Mouse (Mus musculus): ENCODE measurements around the gene Hsf5. TPM values are rescaled to one million over a fixed set of nuclear protein-coding genes. Genes with fewer than 3 reads are reported as not detected.

Hsf5 gene
- polyA plus RNA-seq, 1 experiment from 2014 or later, result 0.41 TPM

DNA sequence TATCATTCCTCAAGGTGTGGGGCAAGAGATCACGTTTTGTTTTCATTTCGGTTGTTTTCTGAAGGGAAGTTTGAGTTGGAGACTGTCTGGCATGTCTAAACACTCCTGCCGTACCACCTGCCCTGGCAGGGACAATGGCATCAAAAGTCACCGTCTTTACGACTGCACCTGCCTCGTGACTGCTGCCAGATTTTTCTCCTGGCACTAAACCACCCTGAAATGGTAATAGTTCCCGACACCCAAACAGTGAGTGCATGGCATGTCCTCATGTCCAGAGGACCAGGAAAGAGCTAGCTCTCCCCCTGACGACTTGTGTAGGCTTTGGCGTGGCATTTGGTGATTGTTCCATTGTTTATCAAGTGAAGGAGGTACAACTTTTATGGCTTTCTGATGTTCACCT is 63.8 kb downstream of the Hsf5 start:
- no peaks in the 10 kb centered on the region for H3K9me3 ChIP-seq (ENCODE audit: control insufficient read depth, low read depth, low read length)
- WGBS, result 70% methylated on average over 9 of the region's 9 CpGs
- no peak for ATAC-seq (ENCODE audit: insufficient number of reproducible peaks, insufficient read depth, low FRiP score, low read depth)
- H3K36me3 ChIP-seq (ENCODE audit: control insufficient read depth, insufficient read depth, low read length), result no peaks in the 10 kb centered on the region
- H3K4me2 ChIP-seq (replicated peaks; ENCODE audit: low read depth, low read length), result no peak overlapping the region
- H3K27me3 ChIP-seq (ENCODE audit: control insufficient read depth, insufficient read depth, low read length), result no peaks in the 10 kb centered on the region
- no peaks in the 10 kb centered on the region for H3K4me1 ChIP-seq (ENCODE audit: control insufficient read depth, insufficient read depth, low read length)
- no peak overlapping the region for H3K27ac ChIP-seq (ENCODE audit: low read length)
- H3K4me3 ChIP-seq (ENCODE audit: low read depth, low read length), result no peak overlapping the region
- no peak overlapping the region for H3K9ac ChIP-seq (replicated peaks; ENCODE audit: low read depth, low read length)

DNA sequence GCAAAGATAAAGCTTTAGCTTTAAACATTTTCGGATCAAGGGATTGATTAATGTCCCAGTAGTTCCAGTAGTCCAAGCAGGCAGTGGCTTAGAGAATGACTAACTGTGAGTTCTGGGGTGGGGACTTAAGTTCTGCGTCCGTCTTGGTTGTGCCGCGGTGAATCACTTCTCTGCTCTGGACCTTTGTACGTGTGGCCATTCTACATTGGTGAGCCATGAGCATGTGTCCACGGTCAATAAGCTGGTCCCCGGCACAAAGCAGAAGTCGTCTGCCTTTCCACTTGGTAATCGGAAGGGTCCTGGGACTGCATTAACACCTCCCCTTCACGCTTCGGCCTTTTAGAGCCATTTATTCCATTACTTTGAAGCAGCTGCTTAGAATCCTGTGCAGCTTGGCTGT is 65.1 kb downstream of the Hsf5 start:
- no peaks in the 10 kb centered on the region for H3K27me3 ChIP-seq (ENCODE audit: control insufficient read depth, insufficient read depth, low read length)
- H3K4me2 ChIP-seq (replicated peaks; ENCODE audit: low read depth, low read length), result no peak overlapping the region
- WGBS, result 70% methylated on average over 12 of the region's 12 CpGs
- H3K27ac ChIP-seq (ENCODE audit: low read length), result peak overlapping the region; percentile 39; the same call in 1 of the 2 replicates
- H3K9ac ChIP-seq (replicated peaks; ENCODE audit: low read depth, low read length), result no peak overlapping the region
- no peak for ATAC-seq (ENCODE audit: insufficient number of reproducible peaks, insufficient read depth, low FRiP score, low read depth)
- no peaks in the 10 kb centered on the region for H3K9me3 ChIP-seq (ENCODE audit: control insufficient read depth, low read depth, low read length)
- no peaks in the 10 kb centered on the region for H3K36me3 ChIP-seq (ENCODE audit: control insufficient read depth, insufficient read depth, low read length)
- no peak overlapping the region for H3K4me3 ChIP-seq (ENCODE audit: low read depth, low read length)
- no peaks in the 10 kb centered on the region for H3K4me1 ChIP-seq (ENCODE audit: control insufficient read depth, insufficient read depth, low read length)

DNA sequence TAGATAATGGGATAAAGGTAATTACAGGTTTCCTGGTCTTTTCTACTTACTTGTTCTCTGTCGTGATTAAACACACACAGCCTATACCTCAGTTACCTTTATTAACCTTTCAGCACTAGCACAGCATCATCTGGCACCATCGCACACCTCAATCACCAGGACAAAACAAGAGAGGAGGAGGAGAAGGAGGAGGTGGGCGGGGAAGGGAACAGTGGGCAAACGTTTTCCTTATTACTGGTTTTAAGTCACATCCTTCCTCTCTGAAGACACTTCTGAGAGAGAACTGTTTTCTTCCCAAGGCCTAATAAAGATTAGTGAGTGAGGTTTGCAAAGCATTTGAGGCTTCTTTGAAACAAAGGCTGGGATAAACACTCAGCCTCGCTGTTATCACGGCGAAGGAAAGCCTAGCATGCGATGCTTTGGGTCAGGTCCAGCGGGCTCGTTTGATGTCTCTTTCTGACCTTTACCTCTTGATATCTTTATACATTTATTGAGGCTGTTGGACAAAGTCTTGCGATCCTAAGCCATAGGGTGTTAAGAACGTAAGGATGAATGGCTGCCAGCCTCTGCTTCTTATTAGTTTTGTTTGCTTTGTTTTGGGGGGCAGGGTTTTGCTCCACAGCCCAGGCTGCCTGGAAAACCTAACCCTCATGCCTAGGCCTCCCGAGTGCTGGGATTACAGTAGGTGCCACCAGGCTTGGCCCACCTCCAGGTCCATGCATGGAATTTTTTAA is 66.0 kb downstream of the Hsf5 start:
- Histone ChIP-seq H3K4me3 (ENCODE audit: low read depth, low read length) (no peak overlapping the region), H3K9me3 (ENCODE audit: control insufficient read depth, low read depth, low read length) (no peaks in the 10 kb centered on the region), H3K27ac (ENCODE audit: low read length) (peak overlapping the region; percentile 34; the same call in 1 of the 2 replicates), H3K9ac (replicated peaks; ENCODE audit: low read depth, low read length) (no peak overlapping the region), H3K4me2 (replicated peaks; ENCODE audit: low read depth, low read length) (no peak overlapping the region), H3K36me3 (ENCODE audit: control insufficient read depth, insufficient read depth, low read length) (no peaks in the 10 kb centered on the region), H3K27me3 (ENCODE audit: control insufficient read depth, insufficient read depth, low read length) (no peaks in the 10 kb centered on the region), H3K4me1 (ENCODE audit: control insufficient read depth, insufficient read depth, low read length) (peaks cover under 1% of the 10 kb centered on the region; the same call in 1 of the 2 replicates)
- 40% methylated on average over 13 of the region's 13 CpGs for WGBS
- 0 out of 2 replicates have a peak, but pooled peaks have one; percentile 49 for ATAC-seq (ENCODE audit: insufficient number of reproducible peaks, insufficient read depth, low FRiP score, low read depth)

DNA sequence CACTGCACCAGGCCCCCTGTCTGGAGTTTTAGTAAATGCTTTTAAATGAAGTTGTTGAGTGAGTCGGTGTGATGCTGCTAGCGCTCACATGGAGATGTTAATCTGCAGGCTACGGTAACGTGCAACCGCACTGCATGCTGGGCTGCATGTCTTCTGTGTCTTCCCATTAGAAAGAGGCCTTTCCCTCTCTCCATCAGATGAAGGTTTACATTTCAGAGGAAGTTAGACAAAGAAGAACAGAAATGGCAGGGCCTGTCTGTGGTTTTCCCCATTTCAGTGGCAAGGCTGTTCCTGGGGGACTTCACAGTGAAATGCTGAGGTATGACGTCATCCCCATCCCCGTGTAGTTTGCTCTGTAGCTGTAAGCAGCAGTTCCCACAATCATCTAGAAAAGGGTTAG is 69.4 kb downstream of the Hsf5 start:
- no peak overlapping the region for H3K9ac ChIP-seq (replicated peaks; ENCODE audit: low read depth, low read length)
- H3K9me3 ChIP-seq (ENCODE audit: control insufficient read depth, low read depth, low read length), result no peaks in the 10 kb centered on the region
- no peak overlapping the region for H3K4me3 ChIP-seq (ENCODE audit: low read depth, low read length)
- 52% methylated on average over 7 of the region's 7 CpGs for WGBS
- no peak overlapping the region for H3K27ac ChIP-seq (ENCODE audit: low read length)
- H3K36me3 ChIP-seq (ENCODE audit: control insufficient read depth, insufficient read depth, low read length), result no peaks in the 10 kb centered on the region
- no peak overlapping the region for H3K4me2 ChIP-seq (replicated peaks; ENCODE audit: low read depth, low read length)
- no peaks in the 10 kb centered on the region for H3K27me3 ChIP-seq (ENCODE audit: control insufficient read depth, insufficient read depth, low read length)
- no peak for ATAC-seq (ENCODE audit: insufficient number of reproducible peaks, insufficient read depth, low FRiP score, low read depth)
- peaks cover 20% of the 10 kb centered on the region for H3K4me1 ChIP-seq (ENCODE audit: control insufficient read depth, insufficient read depth, low read length)

DNA sequence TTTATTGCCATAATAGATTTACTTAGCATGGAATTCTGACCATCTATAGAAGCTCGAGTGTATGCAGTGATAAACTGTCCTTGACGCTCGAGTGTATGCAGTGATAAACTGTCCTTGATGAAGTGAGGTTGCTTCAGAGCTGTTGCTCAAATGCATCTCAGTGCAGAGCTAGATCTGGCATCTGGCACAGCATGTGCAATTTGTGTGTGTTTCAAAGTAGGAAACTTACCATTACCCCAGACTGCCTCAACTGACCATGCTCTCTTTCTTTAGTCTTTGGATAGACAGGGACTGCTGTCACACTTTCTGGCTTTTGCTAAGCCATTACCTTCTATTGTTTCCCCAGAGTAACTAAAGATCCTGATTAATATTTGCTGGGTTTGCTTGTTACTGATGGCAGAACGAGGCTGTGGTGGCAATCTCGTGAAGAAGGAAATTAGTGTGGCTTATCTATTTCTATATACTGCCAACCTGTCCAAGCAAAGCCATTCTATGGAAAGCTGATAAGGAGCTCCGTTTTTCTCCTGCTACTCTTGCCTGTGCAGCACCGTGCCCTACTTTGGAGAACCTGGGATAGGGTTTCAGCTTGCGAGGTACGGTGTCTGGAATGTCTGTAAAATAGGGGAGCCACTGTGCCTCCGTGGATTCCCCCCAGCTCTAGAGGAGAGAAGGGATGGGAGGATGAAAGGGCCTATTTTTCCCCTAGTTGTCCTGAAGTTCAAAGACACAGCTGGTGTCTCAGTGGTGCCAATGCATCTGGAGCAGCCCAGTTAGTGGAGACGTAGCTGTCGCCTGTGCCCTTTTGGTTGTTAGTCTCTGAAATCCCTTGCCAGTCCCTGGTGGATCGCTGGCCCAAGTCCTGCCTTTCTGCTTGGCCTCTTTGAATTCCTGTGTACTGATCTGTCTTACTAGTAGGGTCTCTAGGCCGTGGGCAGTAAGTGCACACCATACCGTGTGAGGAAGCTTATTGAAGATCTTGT is 70.6 kb downstream of the Hsf5 start:
- 56% methylated on average over 15 of the region's 15 CpGs for WGBS
- Histone ChIP-seq H3K9ac (replicated peaks; ENCODE audit: low read depth, low read length) (no peak overlapping the region), H3K27me3 (ENCODE audit: control insufficient read depth, insufficient read depth, low read length) (no peaks in the 10 kb centered on the region), H3K36me3 (ENCODE audit: control insufficient read depth, insufficient read depth, low read length) (no peaks in the 10 kb centered on the region), H3K9me3 (ENCODE audit: control insufficient read depth, low read depth, low read length) (no peaks in the 10 kb centered on the region), H3K4me3 (ENCODE audit: low read depth, low read length) (no peak overlapping the region), H3K4me2 (replicated peaks; ENCODE audit: low read depth, low read length) (no peak overlapping the region), H3K4me1 (ENCODE audit: control insufficient read depth, insufficient read depth, low read length) (peaks cover 20% of the 10 kb centered on the region), H3K27ac (ENCODE audit: low read length) (peak overlapping the region; percentile 44; the same call in 1 of the 2 replicates)
- no peak for ATAC-seq (ENCODE audit: insufficient number of reproducible peaks, insufficient read depth, low FRiP score, low read depth)

DNA sequence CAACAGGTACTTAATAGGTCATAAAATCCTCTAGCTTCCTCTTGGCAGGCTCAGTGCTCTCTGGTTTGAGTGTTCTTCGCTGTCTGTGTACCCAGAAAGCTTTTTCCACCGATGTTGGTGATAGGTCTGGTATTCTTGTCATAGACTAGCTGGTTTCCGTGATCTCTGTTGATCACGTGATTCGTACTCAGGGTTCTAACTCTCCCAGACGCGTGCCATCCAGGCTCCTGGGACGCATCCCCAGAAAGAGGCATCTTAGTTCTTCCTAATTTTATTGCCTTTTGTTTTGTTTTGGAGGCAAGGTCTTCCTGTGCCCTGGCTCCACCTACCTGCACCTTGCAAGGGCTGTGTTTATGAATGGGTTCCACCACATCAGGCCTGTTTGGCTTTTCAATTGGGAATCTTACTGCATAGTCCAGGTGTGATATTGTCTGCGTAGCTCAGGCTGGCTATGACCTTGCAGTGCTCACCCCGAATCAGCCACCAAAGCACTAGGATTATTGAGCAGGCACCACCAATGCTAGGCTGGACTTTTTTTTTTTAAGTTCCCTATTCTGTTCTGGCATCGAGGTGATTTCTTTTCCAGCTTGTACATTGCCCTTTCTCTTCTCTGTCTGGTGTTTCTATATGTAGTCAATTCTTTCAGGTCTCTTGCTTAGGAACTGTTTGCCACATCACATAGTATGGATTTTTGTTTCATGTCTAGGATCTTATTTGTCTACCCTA is 71.7 kb downstream of the Hsf5 start:
- ATAC-seq (ENCODE audit: insufficient number of reproducible peaks, insufficient read depth, low FRiP score, low read depth), result no peak
- Histone ChIP-seq H3K4me1 (ENCODE audit: control insufficient read depth, insufficient read depth, low read length) (peaks cover 20% of the 10 kb centered on the region), H3K27ac (ENCODE audit: low read length) (peak overlapping the region; percentile 75; the same call in 1 of the 2 replicates), H3K27me3 (ENCODE audit: control insufficient read depth, insufficient read depth, low read length) (no peaks in the 10 kb centered on the region), H3K4me2 (replicated peaks; ENCODE audit: low read depth, low read length) (peak overlapping the region; percentile 21), H3K9ac (replicated peaks; ENCODE audit: low read depth, low read length) (no peak overlapping the region), H3K4me3 (ENCODE audit: low read depth, low read length) (no peak overlapping the region), H3K36me3 (ENCODE audit: control insufficient read depth, insufficient read depth, low read length) (no peaks in the 10 kb centered on the region), H3K9me3 (ENCODE audit: control insufficient read depth, low read depth, low read length) (no peaks in the 10 kb centered on the region)
- 77% methylated on average over 11 of the region's 11 CpGs for WGBS

DNA sequence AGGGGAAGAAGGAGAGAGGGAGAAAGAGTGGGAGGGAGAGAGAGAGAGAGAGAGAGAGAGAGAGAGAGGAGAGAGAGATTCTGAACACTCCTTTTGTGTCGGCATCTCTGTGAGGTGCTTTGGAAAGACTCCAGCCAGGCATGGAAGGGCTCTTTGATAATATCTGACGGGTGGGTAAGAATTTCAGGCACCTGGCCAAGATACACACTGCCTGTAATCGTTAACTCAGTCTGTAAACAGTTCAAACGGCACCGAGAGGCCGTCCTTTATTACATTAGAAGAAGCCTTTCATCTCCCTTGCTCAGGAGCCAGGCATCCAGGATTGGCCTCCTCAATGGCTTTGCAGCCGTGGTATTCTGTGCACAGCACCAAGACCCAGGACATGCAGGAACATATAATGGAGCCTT is 72.4 kb downstream of the Hsf5 start:
- H3K27me3 ChIP-seq (ENCODE audit: control insufficient read depth, insufficient read depth, low read length), result no peaks in the 10 kb centered on the region
- no peak overlapping the region for H3K4me3 ChIP-seq (ENCODE audit: low read depth, low read length)
- ATAC-seq (ENCODE audit: insufficient number of reproducible peaks, insufficient read depth, low FRiP score, low read depth), result peak; percentile 92
- peak overlapping the region; percentile 21 for H3K4me2 ChIP-seq (replicated peaks; ENCODE audit: low read depth, low read length)
- WGBS, result 4% methylated on average over 7 of the region's 7 CpGs
- no peak overlapping the region for H3K9ac ChIP-seq (replicated peaks; ENCODE audit: low read depth, low read length)
- peak overlapping the region; percentile 89; the same call in 1 of the 2 replicates for H3K27ac ChIP-seq (ENCODE audit: low read length)
- peaks cover 20% of the 10 kb centered on the region for H3K4me1 ChIP-seq (ENCODE audit: control insufficient read depth, insufficient read depth, low read length)
- no peaks in the 10 kb centered on the region for H3K36me3 ChIP-seq (ENCODE audit: control insufficient read depth, insufficient read depth, low read length)
- no peaks in the 10 kb centered on the region for H3K9me3 ChIP-seq (ENCODE audit: control insufficient read depth, low read depth, low read length)
